In the genomic region with DNA sequence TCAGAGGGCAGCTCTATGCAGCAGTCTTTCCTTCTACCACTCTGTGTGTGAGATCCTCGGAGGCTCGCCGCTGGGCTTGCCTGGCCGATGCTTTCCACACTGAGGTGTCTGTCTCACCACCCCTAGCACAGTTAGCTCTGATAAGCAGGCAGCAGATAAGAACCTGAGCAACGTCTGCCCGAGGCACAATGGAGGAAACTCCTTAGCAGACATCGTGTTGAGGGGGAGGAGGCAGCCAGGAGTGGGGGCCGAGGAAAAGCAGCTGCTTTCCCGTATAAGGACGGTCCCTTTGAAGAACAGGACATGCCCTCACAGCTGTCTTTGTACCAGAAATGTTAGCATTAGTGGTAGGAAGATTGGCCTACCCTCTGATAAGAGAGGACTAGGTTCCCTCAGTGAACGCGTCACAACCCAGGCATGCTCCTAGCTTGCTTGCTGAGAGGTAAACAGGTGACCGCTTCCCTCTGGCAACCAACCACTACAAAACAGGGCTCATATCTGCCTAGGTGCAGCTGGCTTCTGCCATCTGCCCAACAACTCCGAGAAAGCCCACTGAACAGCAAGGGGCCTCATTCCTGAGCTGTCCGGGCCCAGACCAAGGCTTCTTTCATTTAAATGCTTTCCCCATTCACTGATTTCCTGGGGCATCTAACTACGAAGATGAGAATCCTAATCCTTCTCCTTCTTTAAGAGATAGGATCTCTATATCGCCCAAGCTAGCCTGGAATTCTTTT, we compare ENCODE assay signal across 1 mouse cellular context.
A peak's percentile ranks its signal among the peaks of the same experiment; 100 is the strongest.
TF ChIP-seq lines count a peak whose summit lies in the region.

No protein-coding gene starts in this region.

TF ChIP-seq in MEL, 35 proteins besides CTCF, POLR2A, EP300 and RAD21:
- 0 out of 2 replicates have a peak, but pooled peaks have one; percentile 25 for TF ChIP-seq NRF1 (IDR thresholded peaks at IDR 0.05; ENCODE audit: insufficient read depth, low read depth, low read length, poor library complexity, severe bottlenecking)
- peak; percentile 79 for TF ChIP-seq RCOR1 (IDR thresholded peaks at IDR 0.05; ENCODE audit: low read depth, low read length)
- TF ChIP-seq E2F4 (IDR thresholded peaks at IDR 0.05; ENCODE audit: borderline replicate concordance, low read depth, low read length), result no peak
- no peak for TF ChIP-seq UBTF (IDR thresholded peaks at IDR 0.05; ENCODE audit: borderline replicate concordance, insufficient read depth, low read depth, low read length)
- TF ChIP-seq CHD2 (IDR thresholded peaks at IDR 0.05; ENCODE audit: low read length), result peak; percentile 37; the same call in 1 of the 2 replicates
- TF ChIP-seq MAX (IDR thresholded peaks at IDR 0.05; ENCODE audit: low read length), result peak; percentile 61; the same call in 1 of the 2 replicates
- TF ChIP-seq ZNF384 (IDR thresholded peaks at IDR 0.05; ENCODE audit: low read depth, low read length), result 0 out of 2 replicates have a peak, but pooled peaks have one; percentile 54
- peak; percentile 59 for TF ChIP-seq NELFE (IDR thresholded peaks at IDR 0.05; ENCODE audit: low read depth, low read length)
- no peak for TF ChIP-seq JUND (IDR thresholded peaks at IDR 0.05; ENCODE audit: low read depth, low read length)
- 0 out of 2 replicates have a peak, but pooled peaks have one; percentile 12 for TF ChIP-seq HCFC1 (IDR thresholded peaks at IDR 0.05; ENCODE audit: low read depth, low read length)
- TF ChIP-seq TBP (IDR thresholded peaks at IDR 0.05; ENCODE audit: low read depth, low read length), result peak; percentile 66; the same call in 1 of the 2 replicates
- peak; percentile 78 for TF ChIP-seq SIN3A (IDR thresholded peaks at IDR 0.05; ENCODE audit: low read length)
- no peak; the same call in 1 of the 2 replicates for TF ChIP-seq CHD1 (IDR thresholded peaks at IDR 0.05; ENCODE audit: low read depth, low read length)
- peak; percentile 85 for TF ChIP-seq ETS1 (IDR thresholded peaks at IDR 0.05; ENCODE audit: low read depth, low read length)
- peak; percentile 47; the same call in 1 of the 2 replicates for TF ChIP-seq MEF2A (IDR thresholded peaks at IDR 0.05; ENCODE audit: extremely low read depth, insufficient replicate concordance, low read depth, low read length, poor library complexity, severe bottlenecking)
- TF ChIP-seq TCF12 (IDR thresholded peaks at IDR 0.05; ENCODE audit: low read depth, low read length), result peak; percentile 86
- no peak for TF ChIP-seq USF1 (IDR thresholded peaks at IDR 0.05; ENCODE audit: low read depth, low read length)
- TF ChIP-seq ZMIZ1 (IDR thresholded peaks at IDR 0.05; ENCODE audit: low read depth, low read length), result peak; percentile 79; the same call in 1 of the 2 replicates
- peak; percentile 95 for TF ChIP-seq GATA1 (IDR thresholded peaks at IDR 0.05; ENCODE audit: low read depth, low read length)
- peak; percentile 80 for TF ChIP-seq MYB (IDR thresholded peaks at IDR 0.05; ENCODE audit: low read depth, low read length)
- no peak for TF ChIP-seq USF2 (IDR thresholded peaks at IDR 0.05; ENCODE audit: borderline replicate concordance in 1 of 2, insufficient read depth in 1 of 2, low read depth in 1 of 2, low read length in 2 of 2)
- TF ChIP-seq TAL1 (IDR thresholded peaks at IDR 0.05; ENCODE audit: low read length), result peak; percentile 62
- TF ChIP-seq ZKSCAN1 (IDR thresholded peaks at IDR 0.05; ENCODE audit: low read depth, low read length), result 0 out of 2 replicates have a peak, but pooled peaks have one; percentile 54
- TF ChIP-seq MYC (IDR thresholded peaks at IDR 0.05; ENCODE audit: low read depth, low read length), result peak; percentile 43; the same call in 1 of the 2 replicates
- TF ChIP-seq POLR2AphosphoS5 (IDR thresholded peaks at IDR 0.05; ENCODE audit: borderline replicate concordance, low read depth, low read length), result no peak
- TF ChIP-seq BHLHE40 (IDR thresholded peaks at IDR 0.05; ENCODE audit: borderline replicate concordance, low read depth, low read length), result no peak; the same call in 1 of the 2 replicates
- no peak for TF ChIP-seq MAFK (IDR thresholded peaks at IDR 0.05; ENCODE audit: borderline replicate concordance, low read depth, low read length)
- TF ChIP-seq ZC3H11A (IDR thresholded peaks at IDR 0.05; ENCODE audit: low read depth, low read length), result peak; percentile 24
- no peak for TF ChIP-seq SMC3 (IDR thresholded peaks at IDR 0.05; ENCODE audit: low read depth, low read length)
- 0 out of 2 replicates have a peak, but pooled peaks have one; percentile 39 for TF ChIP-seq POLR2AphosphoS2 (IDR thresholded peaks at IDR 0.05; ENCODE audit: low read length)
- no peak for TF ChIP-seq ELF1 (IDR thresholded peaks at IDR 0.05; ENCODE audit: low read depth, low read length)
- peak; percentile 76; the same call in 1 of the 2 replicates for TF ChIP-seq MXI1 (IDR thresholded peaks at IDR 0.05; ENCODE audit: low read depth, low read length)
- no peak for TF ChIP-seq KAT2A (conservative IDR thresholded peaks at IDR 0.05; ENCODE audit: low read depth, low read length)
- no peak for TF ChIP-seq GABPA (IDR thresholded peaks at IDR 0.05; ENCODE audit: low read depth, low read length)
- peak; percentile 90 for TF ChIP-seq MAZ (IDR thresholded peaks at IDR 0.05; ENCODE audit: low read depth, low read length)
